Mouse (Mus musculus) embryonic facial prominence, embryonic 12.5 days (tissue): Measurements from ENCODE around the gene Myh2. TPM values are rescaled to one million over a fixed set of nuclear protein-coding genes. Genes with fewer than 3 reads are reported as not detected.

Experiments used
- ATAC-seq: fragments of 200-750 bp; cut with Nextera tagmentation; 2 replicates; pipeline ENCODE4 v1.8.0; 2017; ENCODE audit not compliant: insufficient number of reproducible peaks, insufficient read depth, low FRiP score, low TSS enrichment
- H3K27ac ChIP-seq: fragments of 300-500 bp; sonication (generic); 2 replicates; pipeline ENCODE4 v1.5.1; 2016; ENCODE audit warnings: mild to moderate bottlenecking
- H3K27me3 ChIP-seq: fragments of 300-500 bp; sonication (generic); 2 replicates; pipeline ENCODE4 v1.6.1; 2016; ENCODE audit warnings: mild to moderate bottlenecking, moderate library complexity
- H3K36me3 ChIP-seq: fragments of 300-500 bp; sonication (generic); 2 replicates; pipeline ENCODE4 v1.6.1; 2016; ENCODE audit warnings: mild to moderate bottlenecking
- H3K4me1 ChIP-seq: fragments of 300-500 bp; sonication (generic); 2 replicates; pipeline ENCODE4 v1.6.1; 2016
- H3K4me2 ChIP-seq: fragments of 300-500 bp; sonication (generic); replicated peaks from 2 replicates; pipeline ENCODE4 v1.6.1; 2016; ENCODE audit warnings: mild to moderate bottlenecking, moderate library complexity
- H3K4me3 ChIP-seq: fragments of 300-500 bp; sonication (generic); 2 replicates; pipeline ENCODE4 v1.5.1; 2016; ENCODE audit warnings: mild to moderate bottlenecking
- H3K9ac ChIP-seq: fragments of 300-500 bp; sonication (generic); 2 replicates; pipeline ENCODE4 v1.6.1; 2016; ENCODE audit warnings: mild to moderate bottlenecking, moderate library complexity
- H3K9me3 ChIP-seq: fragments of 300-500 bp; sonication (generic); 2 replicates; pipeline ENCODE4 v1.6.1; 2016; ENCODE audit warnings: mild to moderate bottlenecking, moderate library complexity
- WGBS: fragments of 180-500 bp; shearing (Covaris S2); methylation state at CpG from one replicate; pipeline ENCODE4 v1.1.7; 2016; 5-methylcytosine and 5-hydroxymethylcytosine counted together
- polyA plus RNA-seq: library from polyadenylated mRNA; unstranded; fragments of >200 nt; fragmentation: Nextera tagmentation; extraction: Ambion mirVana; gene quantifications from 2 replicates; pipeline ENCODE4 v1.2.1, GENCODE M21; 2016

Gene Myh2
- polyA plus RNA-seq, 1 experiment from 2014 or later: 0.06 TPM

DNA sequence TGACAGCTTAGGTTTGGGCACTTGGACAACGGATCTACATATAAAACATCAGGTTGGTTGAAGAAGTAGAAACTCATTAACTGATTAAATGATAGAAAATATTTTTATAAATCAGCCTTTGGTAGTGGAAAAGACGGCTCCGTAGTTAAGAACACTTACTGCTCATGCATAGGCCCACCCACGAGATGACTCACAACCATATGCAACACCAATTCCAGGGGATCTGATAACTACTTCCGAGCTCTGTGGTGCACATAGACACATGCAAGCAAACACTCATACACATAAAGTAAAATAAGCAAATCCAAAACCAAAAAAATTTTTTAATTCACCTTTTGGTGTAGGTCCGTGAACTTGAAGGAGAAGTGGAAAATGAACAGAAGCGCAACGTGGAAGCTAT, 51.0 kb downstream of the Myh2 start:
- Histone ChIP-seq H3K9me3 (no peaks in the 10 kb centered on the region), H3K4me3 (no peak overlapping the region), H3K4me2 (no peak overlapping the region), H3K27me3 (no peaks in the 10 kb centered on the region), H3K9ac (no peak overlapping the region), H3K27ac (no peak overlapping the region), H3K36me3 (no peaks in the 10 kb centered on the region), H3K4me1 (no peaks in the 10 kb centered on the region)
- 94% methylated on average over 8 of the region's 8 CpGs for WGBS
- ATAC-seq: no peak

DNA sequence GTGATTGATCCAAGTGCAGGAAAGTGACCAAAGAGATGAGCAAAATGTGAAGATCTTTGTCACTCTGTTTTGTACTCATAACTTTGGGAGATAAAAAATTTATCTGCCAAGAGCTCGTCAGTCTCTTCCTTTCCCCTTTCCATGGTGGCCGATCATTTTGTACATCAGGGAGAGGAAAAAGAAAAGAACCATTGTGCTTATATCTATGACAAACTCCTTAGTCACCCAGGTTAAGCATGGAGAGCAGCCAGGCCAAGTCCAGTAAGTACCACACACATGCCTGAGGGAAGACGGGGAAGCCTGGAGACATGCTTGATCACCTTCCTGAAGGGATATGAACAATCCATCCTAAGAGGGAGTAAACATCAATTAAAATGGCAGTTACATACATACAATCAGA, 53.6 kb downstream of the Myh2 start:
- Histone ChIP-seq H3K4me1 (no peaks in the 10 kb centered on the region), H3K9ac (no peak overlapping the region), H3K36me3 (no peaks in the 10 kb centered on the region), H3K9me3 (no peaks in the 10 kb centered on the region), H3K27me3 (no peaks in the 10 kb centered on the region), H3K27ac (no peak overlapping the region), H3K4me2 (no peak overlapping the region), H3K4me3 (no peak overlapping the region)
- ATAC-seq: no peak
- WGBS: 75% methylated on average over 3 of the region's 3 CpGs

DNA sequence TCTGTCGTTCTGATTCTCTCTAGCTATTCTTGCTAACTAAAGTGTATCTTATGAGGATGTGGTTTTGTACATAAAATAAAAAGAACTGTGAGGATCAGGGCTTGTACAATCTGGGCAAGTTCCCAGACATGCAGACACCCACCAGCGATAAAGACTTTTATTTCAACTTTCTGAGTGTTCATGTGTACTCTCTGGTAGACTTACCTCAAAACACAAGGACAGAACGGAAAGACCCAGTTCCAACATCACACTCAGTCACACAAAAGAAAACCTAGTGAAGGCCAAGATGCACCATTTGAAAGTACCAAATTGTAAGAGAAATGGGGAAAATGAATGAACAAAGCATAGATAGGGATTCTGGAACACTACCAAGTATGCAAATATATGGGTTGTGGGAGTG, 57.9 kb downstream of the Myh2 start:
- no peak overlapping the region for H3K27ac ChIP-seq
- no peaks in the 10 kb centered on the region for H3K36me3 ChIP-seq
- no peak overlapping the region for H3K9ac ChIP-seq
- no peak overlapping the region for H3K4me2 ChIP-seq
- no peaks in the 10 kb centered on the region for H3K27me3 ChIP-seq
- H3K4me1 ChIP-seq: no peaks in the 10 kb centered on the region
- H3K4me3 ChIP-seq: no peak overlapping the region
- no peak for ATAC-seq
- H3K9me3 ChIP-seq: no peaks in the 10 kb centered on the region
- 92% methylated on average over 3 of the region's 3 CpGs for WGBS

DNA sequence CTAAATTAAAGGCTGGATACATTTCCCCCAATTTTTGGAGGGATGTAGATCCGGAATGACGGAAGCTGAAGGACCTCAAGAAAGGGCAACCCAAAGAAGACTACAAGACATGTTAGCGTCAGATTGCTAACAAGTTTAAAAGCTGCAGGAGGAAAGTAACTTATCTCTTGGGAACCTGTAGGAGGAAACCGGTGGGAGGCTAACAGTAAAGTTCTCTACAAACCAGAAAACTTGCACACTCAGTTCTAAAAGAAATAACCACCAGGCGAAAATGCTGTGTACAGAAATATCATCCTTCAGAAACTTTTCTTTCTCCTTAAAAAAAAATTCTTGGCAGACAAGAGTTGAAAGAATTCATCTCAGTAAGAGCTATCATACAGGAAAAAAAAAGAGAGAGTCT, 58.3 kb downstream of the Myh2 start:
- no peaks in the 10 kb centered on the region for H3K9me3 ChIP-seq
- no peaks in the 10 kb centered on the region for H3K36me3 ChIP-seq
- H3K4me3 ChIP-seq: no peak overlapping the region
- ATAC-seq: no peak
- no peak overlapping the region for H3K4me2 ChIP-seq
- no peaks in the 10 kb centered on the region for H3K4me1 ChIP-seq
- no peaks in the 10 kb centered on the region for H3K27me3 ChIP-seq
- no peak overlapping the region for H3K9ac ChIP-seq
- H3K27ac ChIP-seq: no peak overlapping the region
- 88% methylated on average over 5 of the region's 5 CpGs for WGBS

DNA sequence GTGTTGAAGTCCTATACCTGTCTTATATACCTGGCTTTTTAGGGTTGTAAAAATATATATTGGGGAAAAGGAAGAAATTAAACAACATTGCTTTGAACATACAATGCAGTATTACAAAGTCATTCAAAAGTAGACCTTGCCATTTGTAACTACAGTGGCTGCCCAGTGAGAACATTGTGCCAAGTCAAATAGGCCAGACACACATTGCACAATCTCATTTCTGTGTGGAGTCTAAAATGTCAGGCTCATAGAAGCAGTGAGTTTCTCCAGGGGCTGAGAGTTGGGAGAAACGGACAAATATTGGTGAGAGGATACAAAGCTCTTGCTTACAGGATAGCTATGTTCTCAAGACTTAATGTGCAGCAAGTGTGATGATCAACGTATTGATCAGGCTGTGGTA, 59.1 kb downstream of the Myh2 start:
- Histone ChIP-seq H3K4me1 (no peaks in the 10 kb centered on the region), H3K4me3 (no peak overlapping the region), H3K27me3 (no peaks in the 10 kb centered on the region), H3K4me2 (no peak overlapping the region), H3K36me3 (no peaks in the 10 kb centered on the region), H3K9ac (no peak overlapping the region), H3K9me3 (no peaks in the 10 kb centered on the region), H3K27ac (no peak overlapping the region)
- WGBS: 86% methylated on average over 2 of the region's 2 CpGs
- no peak for ATAC-seq

DNA sequence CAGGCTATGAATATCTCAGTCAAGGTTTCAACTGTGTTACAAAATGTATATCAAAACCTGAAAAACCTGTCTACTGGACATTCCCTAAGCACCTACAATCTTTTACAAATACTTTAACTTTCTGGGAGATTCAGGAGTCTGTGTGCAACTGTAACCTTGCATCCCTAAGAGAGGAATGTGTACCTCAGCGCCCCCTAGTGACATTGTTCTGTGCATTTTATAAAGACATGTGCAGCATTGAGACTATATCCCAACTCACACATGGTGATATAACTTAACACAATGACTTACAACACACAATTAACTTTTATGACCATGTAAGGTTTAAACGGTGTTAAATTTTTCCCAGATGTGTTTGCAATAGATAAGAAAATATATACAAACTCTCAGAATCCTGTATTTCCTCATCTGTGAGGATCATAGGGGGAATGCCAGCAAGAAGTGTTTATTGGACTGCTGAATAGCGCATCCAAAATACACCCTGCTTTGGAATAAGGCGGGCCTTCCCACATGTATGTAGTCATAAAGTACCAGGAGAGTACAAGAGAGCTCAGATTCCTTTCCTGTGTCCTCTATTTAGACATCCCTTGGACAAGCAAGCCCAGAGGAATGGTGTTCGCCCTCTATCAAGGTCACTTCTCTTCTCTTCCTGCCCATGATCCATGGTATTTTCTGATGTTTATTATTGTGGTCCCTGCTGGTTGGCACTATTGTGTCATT, 65.0 kb downstream of the Myh2 start:
- Histone ChIP-seq H3K27ac (no peak overlapping the region), H3K27me3 (no peaks in the 10 kb centered on the region), H3K36me3 (no peaks in the 10 kb centered on the region), H3K9ac (no peak overlapping the region), H3K4me2 (no peak overlapping the region), H3K4me3 (no peak overlapping the region), H3K9me3 (no peaks in the 10 kb centered on the region), H3K4me1 (no peaks in the 10 kb centered on the region)
- no peak for ATAC-seq
- 59% methylated on average over 5 of the region's 5 CpGs for WGBS

DNA sequence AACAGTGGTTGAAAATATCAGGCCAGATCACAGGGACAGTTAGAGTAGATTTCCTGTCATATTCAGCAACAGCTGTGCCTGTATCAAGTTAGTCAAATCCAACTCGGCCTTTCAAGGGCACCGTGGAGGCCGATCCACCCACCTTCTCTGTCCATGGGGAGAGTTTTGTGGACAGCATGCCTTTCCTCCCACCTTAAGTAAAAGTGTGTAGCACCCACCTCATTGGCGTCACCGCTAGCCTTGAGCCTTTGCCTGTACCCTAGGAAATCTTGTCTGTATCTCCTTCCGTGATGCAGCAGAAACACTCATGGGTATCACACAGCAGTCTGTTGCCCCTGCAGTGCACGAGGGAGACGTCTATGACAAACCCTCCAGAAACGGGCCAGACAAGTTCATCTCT, 66.0 kb downstream of the Myh2 start:
- Histone ChIP-seq H3K4me1 (no peaks in the 10 kb centered on the region), H3K27me3 (no peaks in the 10 kb centered on the region), H3K9ac (no peak overlapping the region), H3K9me3 (no peaks in the 10 kb centered on the region), H3K4me3 (no peak overlapping the region), H3K27ac (no peak overlapping the region), H3K36me3 (no peaks in the 10 kb centered on the region), H3K4me2 (no peak overlapping the region)
- no peak for ATAC-seq
- WGBS: 85% methylated on average over 9 of the region's 9 CpGs

DNA sequence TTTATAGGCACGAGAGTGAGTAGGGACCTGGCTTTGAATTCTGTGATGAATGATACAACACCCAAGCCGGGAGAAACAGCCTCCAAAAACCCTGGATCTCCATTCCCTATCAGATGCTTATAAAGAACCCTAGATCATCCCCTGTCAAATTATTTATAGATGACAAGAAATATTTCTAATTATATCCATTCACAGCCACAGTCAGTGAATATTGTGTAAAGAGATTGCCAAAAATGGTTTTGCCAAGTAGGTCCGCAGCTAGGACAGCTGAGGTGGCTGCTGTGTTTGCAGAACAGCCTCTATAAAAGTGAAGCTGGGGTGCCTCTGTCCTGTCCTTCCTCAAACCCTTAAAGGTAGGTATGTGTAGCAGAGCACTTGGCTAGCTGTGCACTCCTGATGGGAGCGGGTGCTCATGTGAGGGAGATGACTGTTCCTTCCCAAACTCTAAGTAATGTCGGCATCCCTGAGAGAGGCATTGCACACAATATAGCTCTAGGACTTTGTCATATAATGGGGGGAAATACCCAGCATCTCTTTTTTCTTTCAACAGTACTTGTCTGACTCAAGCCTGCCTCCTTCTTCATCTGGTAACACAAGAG, 66.8 kb downstream of the Myh2 start, which contains the start of gene Myh4:
Gene Myh4, plus strand, starts transcription at position 549 of the 599 bp plus-strand sequence.
- Histone ChIP-seq H3K9me3 (no peaks in the 10 kb centered on the region), H3K27ac (no peak within 1 kb of the TSS), H3K4me1 (no peaks in the 10 kb centered on the region), H3K4me2 (no peak within 1 kb of the TSS), H3K9ac (no peak within 1 kb of the TSS), H3K27me3 (no peaks in the 10 kb centered on the region), H3K36me3 (no peaks in the 10 kb centered on the region), H3K4me3 (no peak within 1 kb of the TSS)
- WGBS: 85% methylated on average over 5 of the region's 5 CpGs
- no peak for ATAC-seq

DNA sequence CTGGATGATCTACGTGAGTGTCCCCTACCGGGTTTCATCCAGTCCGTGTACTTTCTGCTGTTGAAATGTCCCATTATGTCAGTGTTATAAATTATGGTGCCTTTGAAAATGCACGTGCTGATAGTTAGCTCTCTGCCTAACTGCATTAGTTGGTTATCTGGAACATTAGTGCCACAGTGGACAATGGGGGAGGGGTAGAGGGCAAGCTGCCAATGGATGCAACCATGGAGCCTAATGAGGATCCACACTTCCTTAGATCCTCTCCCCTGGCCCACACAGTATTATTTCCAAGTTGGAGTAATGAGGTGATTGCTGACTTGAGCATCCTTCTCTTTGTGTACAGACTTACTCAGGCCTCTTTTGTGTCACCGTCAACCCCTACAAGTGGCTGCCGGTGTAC, 70.2 kb downstream of the Myh2 start:
- 92% methylated on average over 6 of the region's 6 CpGs for WGBS
- H3K4me3 ChIP-seq: no peak overlapping the region
- H3K9me3 ChIP-seq: no peaks in the 10 kb centered on the region
- H3K27ac ChIP-seq: no peak overlapping the region
- H3K4me2 ChIP-seq: no peak overlapping the region
- no peak overlapping the region for H3K9ac ChIP-seq
- no peak for ATAC-seq
- no peaks in the 10 kb centered on the region for H3K36me3 ChIP-seq
- no peaks in the 10 kb centered on the region for H3K4me1 ChIP-seq
- no peaks in the 10 kb centered on the region for H3K27me3 ChIP-seq

Other genes starting within 250 kb of the Myh2 start
- gene Tmem238l, start 214.4 kb upstream of the Myh2 start, polyA plus RNA-seq: not detected in 2 replicates
- 1.0 and 1.8 TPM in 2 replicates for gene Tmem220, start 145.9 kb upstream of the Myh2 start, polyA plus RNA-seq
- gene Adprm, start 118.4 kb upstream of the Myh2 start, polyA plus RNA-seq: 34.8 and 44.2 TPM in 2 replicates
- 20.7 and 23.5 TPM in 2 replicates for gene Sco1, start 118.4 kb upstream of the Myh2 start, polyA plus RNA-seq
- 25.2 and 34.6 TPM in 2 replicates for gene Myh3, start 92.7 kb upstream of the Myh2 start, polyA plus RNA-seq
- gene Myh1, start 29.0 kb downstream of the Myh2 start, polyA plus RNA-seq: 0.41 and 0.49 TPM in 2 replicates
- gene Myh4, start 67.0 kb downstream of the Myh2 start, polyA plus RNA-seq: 0.05 and 0.24 TPM in 2 replicates
- 4.4 and 7.4 TPM in 2 replicates for gene Myh8, start 106.1 kb downstream of the Myh2 start, polyA plus RNA-seq
- gene Myh13, start 150.6 kb downstream of the Myh2 start, polyA plus RNA-seq: 0.12 TPM in 1 of 2 replicates, not detected in the other